Mouse (Mus musculus) intestine, postnatal 0 days (tissue): ENCODE data around the gene Mroh7. TPM values are rescaled to one million over a fixed set of nuclear protein-coding genes. Genes with fewer than 3 reads are reported as not detected.

Experiments
- ATAC-seq: fragments of 200-750 bp; cut with Nextera tagmentation; 2 replicates; pipeline ENCODE4 v1.8.0; 2017; ENCODE audit warnings: mild to moderate bottlenecking, moderate TSS enrichment, moderate library complexity
- H3K27ac ChIP-seq: fragments of 300-500 bp; sonication (generic); 2 replicates; pipeline ENCODE4 v1.5.1; 2014; ENCODE audit warnings: mild to moderate bottlenecking, low read depth, low read length, moderate library complexity
- H3K27me3 ChIP-seq: fragments of 300-500 bp; sonication (generic); replicated peaks from 2 replicates; pipeline ENCODE4 v1.6.1; 2014; ENCODE audit warnings: low read length, mixed read lengths; ENCODE audit not compliant: control insufficient read depth, insufficient read depth
- H3K36me3 ChIP-seq: fragments of 300-500 bp; sonication (generic); 2 replicates; pipeline ENCODE4 v1.6.1; 2014; ENCODE audit warnings: mild to moderate bottlenecking, moderate library complexity; ENCODE audit not compliant: control insufficient read depth, insufficient read depth
- H3K4me1 ChIP-seq: fragments of 300-500 bp; sonication (generic); replicated peaks from 2 replicates; pipeline ENCODE4 v1.6.1; 2014; ENCODE audit warnings: antibody characterized with exemption, low read length, mixed read lengths; ENCODE audit not compliant: control insufficient read depth, insufficient read depth
- H3K4me2 ChIP-seq: fragments of 300-500 bp; sonication (generic); replicated peaks from 2 replicates; pipeline ENCODE4 v1.6.1; 2014; ENCODE audit warnings: low read depth, mild to moderate bottlenecking, moderate library complexity
- H3K4me3 ChIP-seq: fragments of 300-500 bp; sonication (generic); 2 replicates; pipeline ENCODE4 v1.5.1; 2014; ENCODE audit warnings: low read depth, low read length
- H3K9ac ChIP-seq: fragments of 300-500 bp; sonication (generic); 2 replicates; pipeline ENCODE4 v1.6.1; 2014; ENCODE audit warnings: mild to moderate bottlenecking, low read depth, low read length
- H3K9me3 ChIP-seq: fragments of 300-500 bp; sonication (generic); 2 replicates; pipeline ENCODE4 v1.6.1; 2016; ENCODE audit warnings: mixed run types; ENCODE audit not compliant: control insufficient read depth
- CTCF ChIP-seq: sonication (generic); IDR thresholded peaks from 2 replicates; pipeline ENCODE4 v1.5.1; 2016; ENCODE audit warnings: low read depth, mild to moderate bottlenecking, control low read depth, antibody characterized with exemption, moderate library complexity
- WGBS: fragments of 180-500 bp; shearing (Covaris S2); extraction: QIAGEN DNeasy Blood & Tissue Kit; methylation state at CpG from one replicate; pipeline ENCODE4 v1.1.7; 2014; 5-methylcytosine and 5-hydroxymethylcytosine counted together
- polyA plus RNA-seq: library from polyadenylated mRNA; unstranded; fragments of >200 nt; fragmentation: Nextera tagmentation; extraction: Ambion mirVana; gene quantifications from 2 replicates; pipeline ENCODE4 v1.2.1, GENCODE M21; 2015

The Mroh7 gene
- polyA plus RNA-seq, 1 experiment from 2014 or later: 0.33 TPM

- TF ChIP-seq CTCF: no peak
- H3K4me1 ChIP-seq: no peaks in the 10 kb centered on the region
- no peaks in the 10 kb centered on the region for H3K27me3 ChIP-seq
- WGBS: 21% methylated on average over 3 of the region's 3 CpGs
- no peak overlapping the region for H3K4me3 ChIP-seq
- no peaks in the 10 kb centered on the region for H3K9me3 ChIP-seq
- no peak overlapping the region for H3K4me2 ChIP-seq
- H3K9ac ChIP-seq: no peak overlapping the region
- no peaks in the 10 kb centered on the region for H3K36me3 ChIP-seq
- H3K27ac ChIP-seq: peak overlapping the region; percentile 17
- peak; percentile 84 for ATAC-seq
Observed at GRCm38 (mm10) chr4:106688636-106689296, 42.0 kb downstream of the Mroh7 start.

GRCm38 (mm10) chr4:106680955-106681354 is 49.8 kb downstream of the Mroh7 start:
- H3K9me3 ChIP-seq: no peaks in the 10 kb centered on the region
- H3K9ac ChIP-seq: no peak overlapping the region
- H3K4me3 ChIP-seq: no peak overlapping the region
- H3K4me1 ChIP-seq: no peaks in the 10 kb centered on the region
- WGBS: 48% methylated on average over 2 of the region's 2 CpGs
- no peaks in the 10 kb centered on the region for H3K27me3 ChIP-seq
- no peak overlapping the region for H3K27ac ChIP-seq
- peaks cover 9% of the 10 kb centered on the region for H3K36me3 ChIP-seq
- H3K4me2 ChIP-seq: no peak overlapping the region
- TF ChIP-seq CTCF: no peak
- no peak for ATAC-seq

GRCm38 (mm10) chr4:106679152-106679551 is 51.6 kb downstream of the Mroh7 start:
- Histone ChIP-seq H3K27me3 (no peaks in the 10 kb centered on the region), H3K4me2 (0 out of 2 replicates have a peak overlapping the region, but pooled peaks have one; percentile 14), H3K9ac (no peak overlapping the region), H3K9me3 (no peaks in the 10 kb centered on the region), H3K36me3 (peaks cover 24% of the 10 kb centered on the region), H3K4me3 (peak overlapping the region; percentile 73), H3K27ac (no peak overlapping the region), H3K4me1 (no peaks in the 10 kb centered on the region)
- 45% methylated on average over 3 of the region's 3 CpGs for WGBS
- no peak for TF ChIP-seq CTCF
- ATAC-seq: no peak

GRCm38 (mm10) chr4:106678442-106679118 is 52.1 kb downstream of the Mroh7 start, which contains the start of gene Ttc4:
Ttc4 (minus strand) TSS chr4:106678944.
- Histone ChIP-seq H3K9ac (peak within 1 kb of the TSS; percentile 71), H3K4me2 (peak within 1 kb of the TSS; percentile 65), H3K36me3 (peaks cover 28% of the 10 kb centered on the region), H3K4me3 (peak within 1 kb of the TSS; percentile 73), H3K27ac (peak within 1 kb of the TSS; percentile 52; the same call in 1 of the 2 replicates), H3K27me3 (no peaks in the 10 kb centered on the region), H3K4me1 (no peaks in the 10 kb centered on the region), H3K9me3 (no peaks in the 10 kb centered on the region)
- peak; percentile 96 for ATAC-seq
- TF ChIP-seq CTCF: peak; percentile 26; the same call in 1 of the 2 replicates
- WGBS: under 1% methylated on average over 43 of the region's 43 CpGs

GRCm38 (mm10) chr4:106676749-106677148 is 54.0 kb downstream of the Mroh7 start:
- no peaks in the 10 kb centered on the region for H3K9me3 ChIP-seq
- no peak overlapping the region for H3K27ac ChIP-seq
- H3K4me1 ChIP-seq: no peaks in the 10 kb centered on the region
- no peak for ATAC-seq
- 64% methylated on average over 5 of the region's 5 CpGs for WGBS
- TF ChIP-seq CTCF: no peak
- no peak overlapping the region for H3K4me2 ChIP-seq
- H3K27me3 ChIP-seq: no peaks in the 10 kb centered on the region
- H3K9ac ChIP-seq: no peak overlapping the region
- H3K36me3 ChIP-seq: peaks cover 46% of the 10 kb centered on the region
- no peak overlapping the region for H3K4me3 ChIP-seq

- H3K27ac ChIP-seq: no peak overlapping the region
- no peaks in the 10 kb centered on the region for H3K4me1 ChIP-seq
- no peaks in the 10 kb centered on the region for H3K27me3 ChIP-seq
- H3K9ac ChIP-seq: no peak overlapping the region
- H3K9me3 ChIP-seq: no peaks in the 10 kb centered on the region
- no peak for TF ChIP-seq CTCF
- ATAC-seq: no peak
- H3K4me3 ChIP-seq: no peak overlapping the region
- no peak overlapping the region for H3K4me2 ChIP-seq
- 88% methylated on average over 2 of the region's 2 CpGs for WGBS
- peaks cover 96% of the 10 kb centered on the region for H3K36me3 ChIP-seq
Observed at GRCm38 (mm10) chr4:106666546-106666945, 64.2 kb downstream of the Mroh7 start.
